ENCODE assay signal across 7 mouse cellular contexts in genomic region chr11:86578809-86579730, GRCm38 (mm10). TPM values are rescaled to one million over a fixed set of nuclear protein-coding genes. Genes with fewer than 3 reads are reported as not detected.
DNase-seq lines count a peak whose midpoint lies in the region; TF ChIP-seq lines count a peak whose summit lies in the region.

No protein-coding gene starts in this region.

- no peak for TF ChIP-seq CTCF in embryonic fibroblast, embryonic 13.5 days (IDR thresholded peaks at IDR 0.05; ENCODE audit: borderline replicate concordance, insufficient read depth, low read length)

- peaks cover 20% of the 10 kb centered on the region for H3K4me1 ChIP-seq in embryonic fibroblast, embryonic 13.5 days (ENCODE audit: control insufficient read depth, insufficient read depth, low read length)

- TF ChIP-seq POLR2A in embryonic fibroblast, embryonic 13.5 days (IDR thresholded peaks at IDR 0.05; ENCODE audit: low read depth, low read length) = peak; percentile 79

- no peak overlapping the region for H3K4me3 ChIP-seq in embryonic fibroblast, embryonic 13.5 days (ENCODE audit: insufficient read depth, low read length)

- H3K27ac ChIP-seq in embryonic fibroblast, embryonic 13.5 days (ENCODE audit: insufficient read depth, low read length) = peak overlapping the region; percentile 100

- peak; percentile 29 for DNase-seq in A20 (ENCODE audit: low read depth, low spot score)
- DNase-seq in CD8-positive naive resting alpha-beta T cell, adult 2 months (ENCODE audit: low read depth in 2 of 2, low spot score in 2 of 2) = peak; percentile 71 to 72
- DNase-seq in kidney, adult 18-20 months = peak; percentile 67
- peak; percentile 85 for DNase-seq in lung, postnatal 10 days
- DNase-seq in thymus, postnatal 36 days = peak; percentile 57 to 61
- DNase-seq in cerebellum, postnatal 25 days = no peak

RNA-seq across cellular contexts. Expression of gene Tubd1, which starts 34.3 kb away (rescaled TPM):
- polyA plus RNA-seq in embryonic fibroblast, embryonic 13.5 days (2011; ENCODE audit: insufficient read length, low read depth, missing spikeins) = 6.4 and 8.2 TPM in 2 replicates

RNA-seq across cellular contexts. Expression of gene Rps6kb1, which starts 34.5 kb away (rescaled TPM):
- polyA plus RNA-seq in embryonic fibroblast, embryonic 13.5 days (2011; ENCODE audit: insufficient read length, low read depth, missing spikeins) = 70.3 and 71.4 TPM in 2 replicates

Comparison
In these comparisons a context has a peak if more than half of its experiments do, and no peak if none do; other contexts are left out.
1. DNase-seq: peak in A20 (single experiment), CD8-positive naive resting alpha-beta T cell, adult 2 months (2 of 2), kidney, adult 18-20 months (single experiment), lung, postnatal 10 days (single experiment) and thymus, postnatal 36 days (2 of 2); none in cerebellum, postnatal 25 days (0 of 2).